Mouse (Mus musculus) liver, adult 2 months (tissue): ENCODE results near the gene Pin1rt1.

Source experiments
- CTCF ChIP-seq: fragments of 200-500 bp; IDR thresholded peaks from 2 replicates; pipeline ENCODE4 v1.5.1; 2011; ENCODE audit warnings: low read depth, low read length, control low read depth
- POLR2A ChIP-seq: fragments of 200-500 bp; IDR thresholded peaks from 2 replicates; pipeline ENCODE4 v1.6.1; 2011; ENCODE audit warnings: low read length, control low read depth; ENCODE audit not compliant: insufficient read depth; ENCODE audit errors: extremely low read depth

DNA sequence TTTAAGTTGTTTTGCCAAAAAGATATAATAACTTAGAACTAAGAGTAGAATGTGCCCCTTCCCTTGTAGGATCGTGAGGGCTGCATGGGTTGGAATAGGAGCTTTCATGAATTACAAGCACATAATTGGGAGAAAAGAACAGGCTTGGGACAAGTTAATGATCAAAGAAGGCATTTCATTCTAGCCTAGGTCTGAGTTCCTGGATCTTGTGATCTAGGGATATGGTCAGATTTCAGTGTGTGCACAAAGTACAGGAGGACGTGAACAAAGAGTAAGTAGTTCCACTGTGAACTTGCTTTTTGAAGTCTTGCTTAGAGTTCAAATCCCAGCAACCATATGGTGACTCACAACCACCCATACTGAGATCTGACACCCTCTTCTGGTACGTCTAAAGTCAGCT, 38.9 kb downstream of the Pin1rt1 start:
- TF ChIP-seq CTCF, result no peak
- no peak for TF ChIP-seq POLR2A
